Mouse (Mus musculus) midbrain, embryonic 11.5 days (tissue): Measurements from ENCODE around the gene Eme1. TPM values are rescaled to one million over a fixed set of nuclear protein-coding genes. Genes with fewer than 3 reads are reported as not detected.

ENCODE experiments used
- ATAC-seq: fragments of 200-750 bp; cut with Nextera tagmentation; 2 replicates; pipeline ENCODE4 v1.8.0; 2017; ENCODE audit warnings: moderate TSS enrichment, moderate library complexity; ENCODE audit not compliant: low FRiP score
- DNase-seq: peaks from one replicate; pipeline ENCODE4 v3.0.0; 2015; ENCODE audit warnings: low spot score; ENCODE audit errors: missing footprints
- H3K27ac ChIP-seq: fragments of 300-500 bp; sonication (generic); 2 replicates; pipeline ENCODE4 v1.5.1; 2014; ENCODE audit warnings: low read depth, low read length
- H3K27me3 ChIP-seq: fragments of 300-500 bp; sonication (generic); 2 replicates; pipeline ENCODE4 v1.6.1; 2014; ENCODE audit warnings: mild to moderate bottlenecking, low read length, moderate library complexity, mixed read lengths; ENCODE audit not compliant: control insufficient read depth, insufficient read depth
- H3K36me3 ChIP-seq: fragments of 300-500 bp; sonication (generic); 2 replicates; pipeline ENCODE4 v1.6.1; 2014; ENCODE audit warnings: mild to moderate bottlenecking, low read length, moderate library complexity, mixed read lengths; ENCODE audit not compliant: control insufficient read depth, insufficient read depth
- H3K4me1 ChIP-seq: fragments of 300-500 bp; sonication (generic); 2 replicates; pipeline ENCODE4 v1.6.1; 2014; ENCODE audit warnings: low read length; ENCODE audit not compliant: control insufficient read depth, insufficient read depth
- H3K4me2 ChIP-seq: fragments of 300-500 bp; sonication (generic); 2 replicates; pipeline ENCODE4 v1.6.1; 2014; ENCODE audit warnings: mild to moderate bottlenecking, moderate library complexity
- H3K4me3 ChIP-seq: fragments of 300-500 bp; sonication (generic); 2 replicates; pipeline ENCODE4 v1.5.1; 2014; ENCODE audit warnings: low read depth, low read length
- H3K9ac ChIP-seq: fragments of 300-500 bp; sonication (generic); 2 replicates; pipeline ENCODE4 v1.6.1; 2014; ENCODE audit warnings: low read length
- H3K9me3 ChIP-seq: fragments of 300-500 bp; sonication (generic); 2 replicates; pipeline ENCODE4 v1.6.1; 2016; ENCODE audit warnings: low read length; ENCODE audit not compliant: control insufficient read depth
- WGBS: fragments of 180-500 bp; shearing (Covaris S2); extraction: QIAGEN DNeasy Blood & Tissue Kit; methylation state at CpG from one replicate; pipeline ENCODE4 v1.1.7; 2014; 5-methylcytosine and 5-hydroxymethylcytosine counted together
- polyA plus RNA-seq: library from polyadenylated mRNA; unstranded; fragments of >200 nt; fragmentation: Nextera tagmentation; extraction: Ambion mirVana; gene quantifications from 2 replicates; pipeline ENCODE4 v1.2.1, GENCODE M21; 2014

Gene Eme1
- polyA plus RNA-seq, 1 experiment from 2014 or later, result 47.7 TPM

DNA sequence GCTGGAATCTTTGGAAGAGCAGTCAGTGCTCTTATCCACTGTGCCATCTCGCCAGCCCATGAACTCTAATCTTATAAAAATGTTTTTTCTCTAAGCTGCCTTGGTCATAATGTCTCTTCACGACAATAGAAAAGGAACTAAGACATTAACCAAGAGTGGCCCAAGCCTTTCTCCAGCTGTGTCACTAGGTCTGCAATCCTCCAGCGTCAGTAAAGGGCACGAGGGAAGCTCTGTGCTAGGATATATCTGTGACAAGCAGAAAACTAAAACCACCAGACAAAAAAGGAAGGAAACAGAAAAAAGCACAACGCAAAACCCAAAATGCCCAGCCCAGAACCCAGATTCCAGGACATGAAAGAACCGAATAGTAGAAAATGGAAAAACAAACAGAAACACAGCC, 33.4 kb upstream of the Eme1 start:
- no peaks in the 10 kb centered on the region for H3K9me3 ChIP-seq
- 76% methylated on average over 6 of the region's 6 CpGs for WGBS
- DNase-seq (no peak), ATAC-seq (no peak)
- no peaks in the 10 kb centered on the region for H3K4me1 ChIP-seq
- H3K4me2 ChIP-seq, result no peak overlapping the region
- no peak overlapping the region for H3K9ac ChIP-seq
- no peaks in the 10 kb centered on the region for H3K27me3 ChIP-seq
- no peak overlapping the region for H3K27ac ChIP-seq
- H3K36me3 ChIP-seq, result no peaks in the 10 kb centered on the region
- no peak overlapping the region for H3K4me3 ChIP-seq

DNA sequence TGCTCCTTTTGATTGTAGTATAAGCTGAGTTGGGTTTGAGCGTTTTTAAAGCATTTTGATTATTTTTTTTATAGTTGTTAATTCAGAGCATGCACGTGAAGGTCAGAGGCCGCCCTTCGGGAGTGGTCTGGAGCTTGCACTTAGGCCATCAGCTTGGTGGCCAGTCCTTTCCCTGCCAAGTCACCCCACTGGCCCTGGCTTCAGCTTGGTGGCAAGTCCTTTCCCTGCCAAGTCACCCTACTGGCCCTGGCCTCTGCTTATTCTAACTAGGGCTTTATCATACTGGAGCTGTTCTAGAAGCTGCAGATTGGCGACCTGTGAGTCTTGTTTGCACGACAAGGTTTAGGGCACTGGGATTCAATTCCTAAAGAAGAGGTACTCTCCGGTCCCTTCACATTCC, 28.7 kb upstream of the Eme1 start:
- Histone ChIP-seq H3K27me3 (no peaks in the 10 kb centered on the region), H3K36me3 (no peaks in the 10 kb centered on the region), H3K27ac (no peak overlapping the region), H3K4me3 (no peak overlapping the region), H3K4me1 (peaks cover 4% of the 10 kb centered on the region; the same call in 1 of the 2 replicates), H3K9me3 (no peaks in the 10 kb centered on the region), H3K4me2 (no peak overlapping the region), H3K9ac (no peak overlapping the region)
- DNase-seq (no peak), ATAC-seq (no peak)
- 81% methylated on average over 7 of the region's 7 CpGs for WGBS

DNA sequence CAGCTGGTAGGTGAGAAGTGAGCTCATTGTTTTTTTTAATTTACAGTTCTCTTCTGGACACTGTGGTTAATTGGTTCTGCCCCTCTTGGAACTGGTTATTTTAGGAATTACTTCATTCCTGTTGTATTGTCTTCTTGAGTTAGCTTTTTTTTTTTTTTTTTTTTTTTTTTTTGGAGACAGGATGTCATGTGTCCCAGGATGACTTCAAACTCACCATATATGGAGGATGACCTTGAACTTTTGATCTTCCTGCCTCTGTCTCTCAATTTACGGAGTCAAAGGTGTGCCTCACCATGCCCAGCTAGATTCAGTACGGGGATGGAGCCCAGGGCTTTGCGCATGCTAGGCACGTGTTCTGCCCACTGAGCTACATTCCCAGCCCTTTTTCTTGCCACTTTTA, 27.9 kb upstream of the Eme1 start:
- H3K9me3 ChIP-seq, result no peaks in the 10 kb centered on the region
- DNase-seq (no peak), ATAC-seq (no peak)
- H3K4me1 ChIP-seq, result peaks cover 4% of the 10 kb centered on the region
- no peaks in the 10 kb centered on the region for H3K27me3 ChIP-seq
- no peak overlapping the region for H3K4me2 ChIP-seq
- no peak overlapping the region for H3K9ac ChIP-seq
- no peak overlapping the region for H3K4me3 ChIP-seq
- 93% methylated on average over 4 of the region's 4 CpGs for WGBS
- H3K36me3 ChIP-seq, result no peaks in the 10 kb centered on the region
- no peak overlapping the region for H3K27ac ChIP-seq

DNA sequence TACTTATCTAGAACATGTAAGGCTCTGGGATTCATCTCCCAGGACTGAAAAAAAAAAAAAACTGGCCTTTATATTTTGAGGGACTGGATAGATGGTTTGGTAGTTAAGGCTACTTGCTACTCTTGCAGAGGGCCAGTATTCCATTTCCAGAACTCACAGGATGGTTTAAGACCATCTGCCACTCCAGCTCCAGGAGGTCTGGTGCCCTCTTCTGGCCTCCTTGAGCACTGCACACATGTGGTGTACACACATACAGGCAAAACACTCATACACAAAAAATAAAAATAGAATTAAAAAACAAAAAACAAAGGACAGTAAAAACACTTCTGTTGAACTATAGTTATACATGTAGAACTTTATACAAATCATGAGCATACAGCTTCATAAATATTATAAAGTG, 26.9 kb upstream of the Eme1 start:
- H3K27ac ChIP-seq, result no peak overlapping the region
- H3K4me1 ChIP-seq, result peaks cover 14% of the 10 kb centered on the region
- no peak overlapping the region for H3K9ac ChIP-seq
- no peaks in the 10 kb centered on the region for H3K9me3 ChIP-seq
- no peak overlapping the region for H3K4me3 ChIP-seq
- ATAC-seq (no peak), DNase-seq (no peak)
- no peaks in the 10 kb centered on the region for H3K36me3 ChIP-seq
- no peaks in the 10 kb centered on the region for H3K27me3 ChIP-seq
- H3K4me2 ChIP-seq, result no peak overlapping the region

DNA sequence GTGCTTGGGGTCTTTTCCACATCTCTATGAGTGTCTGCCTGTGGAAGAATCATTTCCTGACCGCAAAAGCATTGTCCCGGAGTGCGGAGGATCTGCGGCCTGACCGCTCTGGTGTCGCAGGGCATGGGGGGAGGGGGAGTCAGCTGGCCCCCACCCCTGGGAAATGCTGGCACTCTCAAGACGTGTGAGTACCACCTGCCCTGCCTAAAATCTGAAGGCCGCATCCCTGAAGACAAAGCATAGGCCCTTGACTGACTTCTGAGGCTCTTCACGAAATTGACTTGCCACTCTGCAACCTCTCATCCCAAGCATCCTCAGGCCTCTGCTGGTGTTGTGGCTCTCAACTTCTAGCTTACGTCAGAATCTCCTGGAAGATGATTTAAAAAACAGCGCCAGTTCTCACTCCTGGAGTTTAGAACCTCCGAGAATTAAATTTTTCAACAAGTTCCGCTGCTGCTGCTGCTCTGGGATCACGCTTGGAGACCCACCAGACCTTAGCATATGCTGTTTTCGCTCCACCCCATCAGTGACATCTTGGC, 23.9 kb upstream of the Eme1 start:
- peak overlapping the region; percentile 91 for H3K4me2 ChIP-seq
- H3K27ac ChIP-seq, result no peak overlapping the region
- no peak for ATAC-seq
- peaks cover 17% of the 10 kb centered on the region for H3K4me1 ChIP-seq
- H3K4me3 ChIP-seq, result peak overlapping the region; percentile 94
- no peak for DNase-seq
- no peaks in the 10 kb centered on the region for H3K27me3 ChIP-seq
- no peaks in the 10 kb centered on the region for H3K36me3 ChIP-seq
- H3K9me3 ChIP-seq, result no peaks in the 10 kb centered on the region
- peak overlapping the region; percentile 96 for H3K9ac ChIP-seq
- WGBS, result 33% methylated on average over 15 of the region's 15 CpGs

DNA sequence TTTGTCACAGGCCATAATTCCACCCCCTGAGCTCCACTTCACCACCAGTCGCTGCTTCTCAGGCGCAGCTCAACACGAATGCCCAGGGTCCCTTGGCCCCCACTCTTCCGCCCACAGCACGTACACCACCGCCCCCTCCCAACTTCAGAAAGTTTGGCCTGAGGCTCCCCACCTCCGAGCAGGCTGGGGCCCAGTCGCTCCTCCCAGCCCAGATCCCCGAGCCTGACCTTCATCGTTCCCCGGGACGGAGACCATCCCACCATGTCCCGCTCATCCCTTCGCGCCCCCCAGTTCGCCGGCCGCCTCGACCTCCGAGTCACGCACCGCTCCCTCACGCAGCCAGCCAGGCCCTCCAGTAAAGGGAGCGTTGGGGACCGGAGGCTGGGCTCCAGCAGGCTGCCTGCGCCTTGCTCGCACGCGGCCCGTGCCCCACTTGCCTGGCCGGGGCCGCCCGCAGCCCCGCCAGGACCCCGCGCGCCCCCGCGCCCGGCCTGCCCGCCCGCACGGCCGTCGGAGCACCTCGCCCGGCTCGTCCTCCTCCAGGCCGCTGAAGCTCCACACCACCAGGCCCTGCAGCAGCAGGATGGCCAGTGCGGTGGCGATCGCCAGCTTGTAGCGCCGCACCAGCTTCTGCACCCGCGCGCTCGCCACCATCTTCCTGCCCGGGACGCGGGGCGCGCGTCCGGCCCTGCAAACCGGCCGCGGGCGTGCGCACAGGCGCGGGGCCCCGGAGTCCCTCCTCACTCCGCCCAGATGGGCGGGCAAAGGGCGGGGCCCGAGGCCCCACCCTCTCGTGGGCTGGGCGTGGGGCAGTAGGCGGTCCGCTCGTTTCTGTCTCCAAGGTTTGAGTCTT, 23.2 kb upstream of the Eme1 start, which contains the start of gene Xylt2:
Gene Xylt2 (minus strand): TSS at position 762 of the 853 bp plus-strand sequence.
- under 1% methylated on average over 70 of the region's 82 CpGs for WGBS
- Histone ChIP-seq H3K27me3 (no peaks in the 10 kb centered on the region), H3K36me3 (no peaks in the 10 kb centered on the region), H3K9me3 (no peaks in the 10 kb centered on the region), H3K9ac (peak within 1 kb of the TSS; percentile 96), H3K27ac (peak within 1 kb of the TSS; percentile 74), H3K4me2 (peak within 1 kb of the TSS; percentile 91), H3K4me3 (peak within 1 kb of the TSS; percentile 94), H3K4me1 (peaks cover 17% of the 10 kb centered on the region)
- ATAC-seq (peak; percentile 95), DNase-seq (peak; percentile 100)

DNA sequence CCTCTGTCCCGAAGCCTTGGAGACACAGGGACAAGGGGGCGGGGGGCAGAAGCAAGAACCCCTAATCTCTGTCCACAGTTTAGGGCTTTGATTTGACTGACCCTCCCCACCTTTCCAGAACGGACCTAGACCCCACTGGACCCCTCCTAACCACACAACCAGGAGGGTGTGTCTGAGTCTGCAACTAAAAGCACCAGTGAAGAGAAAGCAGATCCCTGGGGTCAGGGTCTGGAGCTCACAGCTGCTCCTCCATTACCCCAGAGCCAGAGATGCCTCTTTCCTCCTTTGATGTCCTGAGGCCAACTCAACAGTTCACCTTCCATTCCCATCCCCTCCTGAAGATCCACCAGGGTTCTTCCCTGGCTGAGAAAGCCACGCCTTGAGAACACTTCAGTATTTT, 22.5 kb upstream of the Eme1 start:
- peaks cover 17% of the 10 kb centered on the region for H3K4me1 ChIP-seq
- no peaks in the 10 kb centered on the region for H3K36me3 ChIP-seq
- H3K27me3 ChIP-seq, result no peaks in the 10 kb centered on the region
- peak overlapping the region; percentile 94 for H3K4me3 ChIP-seq
- H3K27ac ChIP-seq, result no peak overlapping the region
- peak overlapping the region; percentile 96 for H3K9ac ChIP-seq
- no peaks in the 10 kb centered on the region for H3K9me3 ChIP-seq
- peak overlapping the region; percentile 91 for H3K4me2 ChIP-seq
- WGBS, result 42% methylated on average over 4 of the region's 4 CpGs
- ATAC-seq (peak; percentile 8; the same call in 1 of the 2 replicates), DNase-seq (peak; percentile 88)

DNA sequence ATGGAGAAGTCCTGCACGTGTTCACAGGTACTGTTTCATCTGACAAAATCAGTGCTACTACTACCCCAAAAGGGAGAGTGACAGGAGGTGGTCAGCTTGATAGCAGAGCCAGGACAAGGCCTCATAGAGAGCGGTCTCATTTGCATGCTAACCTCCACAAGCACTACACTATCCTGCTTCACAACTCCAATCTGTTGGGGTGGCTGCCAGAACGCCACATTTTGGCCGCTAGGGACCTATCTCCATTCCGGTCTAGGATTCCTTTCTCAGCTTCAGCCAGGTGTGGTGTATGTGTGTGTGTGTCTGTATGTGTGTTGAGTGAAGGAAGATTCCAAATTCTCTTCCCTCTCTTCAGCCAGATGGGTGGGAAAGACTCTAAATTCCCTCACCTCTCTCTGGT, 21.7 kb upstream of the Eme1 start:
- H3K36me3 ChIP-seq, result 0 out of 2 replicates have a peak, but pooled peaks cover under 1% of the 10 kb centered on the region
- no peak overlapping the region for H3K4me2 ChIP-seq

DNA sequence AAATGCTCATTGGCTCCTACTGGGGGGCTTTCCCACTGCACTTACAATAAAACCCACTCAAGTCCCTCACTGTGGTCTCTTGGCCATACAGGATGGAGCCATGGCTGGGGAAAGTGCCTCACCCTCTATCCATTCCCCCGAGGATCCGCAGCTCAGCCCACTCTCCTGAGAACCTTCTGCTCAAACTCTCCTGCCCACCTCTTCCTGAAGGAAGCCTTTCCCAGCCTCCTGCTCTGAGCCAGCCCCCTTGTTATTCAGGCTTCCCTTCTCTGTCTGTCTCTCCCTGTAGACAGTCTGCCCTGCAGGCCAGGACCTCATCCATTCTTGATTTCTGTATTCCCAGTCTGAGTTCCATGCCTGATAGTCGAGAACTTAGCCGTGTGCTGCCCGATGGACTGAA, 21.2 kb upstream of the Eme1 start:
- H3K4me3 ChIP-seq, result no peak overlapping the region
- 88% methylated on average over 5 of the region's 5 CpGs for WGBS
- no peak for ATAC-seq

More for the DNA sequence above, 21.7 kb upstream of the Eme1 start:
- 85% methylated on average over 5 of the region's 5 CpGs for WGBS
- Histone ChIP-seq H3K9me3 (no peaks in the 10 kb centered on the region), H3K4me3 (no peak overlapping the region), H3K9ac (no peak overlapping the region), H3K27ac (no peak overlapping the region), H3K27me3 (no peaks in the 10 kb centered on the region), H3K4me1 (peaks cover 17% of the 10 kb centered on the region)
- DNase-seq (no peak), ATAC-seq (no peak)

More for the DNA sequence above, 21.2 kb upstream of the Eme1 start:
- Histone ChIP-seq H3K4me1 (peaks cover 17% of the 10 kb centered on the region), H3K36me3 (0 out of 2 replicates have a peak, but pooled peaks cover 2% of the 10 kb centered on the region), H3K27me3 (no peaks in the 10 kb centered on the region), H3K9me3 (no peaks in the 10 kb centered on the region), H3K4me2 (no peak overlapping the region), H3K9ac (no peak overlapping the region), H3K27ac (no peak overlapping the region)
- DNase-seq, result no peak
